Comparison of ENCODE assay signal across 17 mouse cellular contexts in genomic region chr5:134321699-134322098, GRCm38 (mm10).
"Had no signal": no experiment of that assay in that cellular context is flagged by ENCODE, and none has a peak within 500 bp of the region (broad histone marks: within the 10 kb centered on the region; RNA-seq: fewer than 3 reads in every experiment).

No protein-coding gene starts in this region.

- H3K36me3 ChIP-seq: limb, embryonic 15.5 days; liver, embryonic 15.5 days; midbrain, embryonic 12.5 days; neural tube, embryonic 13.5 days; stomach, embryonic 15.5 days had no signal

- H3K9me3 ChIP-seq: limb, embryonic 15.5 days; liver, embryonic 15.5 days; midbrain, embryonic 12.5 days; neural tube, embryonic 13.5 days; stomach, embryonic 15.5 days had no signal

- ATAC-seq: intestine, postnatal 0 days; midbrain, embryonic 16.5 days had no signal

- H3K27me3 ChIP-seq: limb, embryonic 15.5 days; liver, embryonic 15.5 days; midbrain, embryonic 12.5 days; neural tube, embryonic 13.5 days; stomach, embryonic 15.5 days had no signal

- DNase-seq: kidney, adult 9 months; kidney, postnatal 14 days; layer of hippocampus, adult 9-11 months; lung, embryonic 14.5 days; lung, postnatal 14 days; retina, postnatal 1 day; right cerebral cortex, postnatal 4 days; spleen, adult 18-20 months; thymus, adult 2 months; thymus, postnatal 25 days had no signal

- H3K4me2 ChIP-seq: limb, embryonic 15.5 days; liver, embryonic 15.5 days; lung, embryonic 14.5 days; midbrain, embryonic 12.5 days; neural tube, embryonic 13.5 days; stomach, embryonic 15.5 days had no signal

- H3K4me3 ChIP-seq: limb, embryonic 15.5 days; liver, embryonic 15.5 days; midbrain, embryonic 12.5 days; neural tube, embryonic 13.5 days; stomach, embryonic 15.5 days had no signal

- H3K9ac ChIP-seq: limb, embryonic 15.5 days; liver, embryonic 15.5 days; lung, embryonic 14.5 days; midbrain, embryonic 12.5 days; neural tube, embryonic 13.5 days; stomach, embryonic 15.5 days had no signal

- H3K27ac ChIP-seq: limb, embryonic 15.5 days; liver, embryonic 15.5 days; midbrain, embryonic 12.5 days; neural tube, embryonic 13.5 days; stomach, embryonic 15.5 days had no signal
